Mouse (Mus musculus) E14TG2a.4 (cell line): ENCODE data around the gene Antxr1.

Experiments used
- H3K27me3 ChIP-seq: 2 replicates; pipeline ENCODE4 v1.6.1; 2014; ENCODE audit warnings: low read length, control low read depth; ENCODE audit not compliant: insufficient read depth
- H3K36me3 ChIP-seq: 2 replicates; pipeline ENCODE4 v1.6.1; 2014; ENCODE audit warnings: low read length, control low read depth; ENCODE audit not compliant: insufficient read depth
- H3K4me1 ChIP-seq: replicated peaks from 2 replicates; pipeline ENCODE4 v1.6.1; 2014; ENCODE audit warnings: low read depth, low read length, control low read depth
- H3K4me3 ChIP-seq: replicated peaks from 2 replicates; pipeline ENCODE4 v1.5.1; 2014; ENCODE audit warnings: mild to moderate bottlenecking, low read length
- H3K9me3 ChIP-seq: 2 replicates; pipeline ENCODE4 v1.6.1; 2014; ENCODE audit warnings: low read length, control low read depth
- CTCF ChIP-seq: conservative IDR thresholded peaks from 2 replicates; pipeline ENCODE4 v1.5.1; 2014; ENCODE audit warnings: low read length
- NANOG ChIP-seq: IDR thresholded peaks from 2 replicates; pipeline ENCODE4 v1.6.1; 2014; ENCODE audit warnings: borderline replicate concordance, low read length, mixed read lengths
- POU5F1 ChIP-seq: IDR thresholded peaks from 2 replicates; pipeline ENCODE4 v1.6.1; 2014; ENCODE audit warnings: low read length, borderline replicate concordance

The Antxr1 gene

GRCm38 (mm10) chr6:87335091-87335934 lies at the start of gene Antxr1:
Antxr1 (minus strand) TSS chr6:87335821.
- no peaks in the 10 kb centered on the region for H3K36me3 ChIP-seq
- peaks cover 9% of the 10 kb centered on the region for H3K4me1 ChIP-seq
- peak within 1 kb of the TSS; percentile 83 for H3K4me3 ChIP-seq
- no peak for TF ChIP-seq NANOG
- TF ChIP-seq CTCF, result peak; percentile 42
- no peaks in the 10 kb centered on the region for H3K9me3 ChIP-seq
- H3K27me3 ChIP-seq, result peaks cover 36% of the 10 kb centered on the region

- H3K9me3 ChIP-seq, result no peaks in the 10 kb centered on the region
- peaks cover 11% of the 10 kb centered on the region; the same call in 1 of the 2 replicates for H3K4me1 ChIP-seq
- peak overlapping the region; percentile 74; the same call in 1 of the 2 replicates for H3K4me3 ChIP-seq
- TF ChIP-seq POU5F1 (no peak), CTCF (no peak), NANOG (no peak)
- H3K36me3 ChIP-seq, result no peaks in the 10 kb centered on the region
- H3K27me3 ChIP-seq, result peaks cover 29% of the 10 kb centered on the region
Observed at GRCm38 (mm10) chr6:87384761-87385160, 49.1 kb upstream of the Antxr1 start.

- Histone ChIP-seq H3K4me3 (peak overlapping the region; percentile 74), H3K36me3 (no peaks in the 10 kb centered on the region), H3K27me3 (peaks cover 29% of the 10 kb centered on the region), H3K4me1 (peaks cover 11% of the 10 kb centered on the region; the same call in 1 of the 2 replicates), H3K9me3 (no peaks in the 10 kb centered on the region)
- TF ChIP-seq NANOG (no peak), CTCF (peak; percentile 52), POU5F1 (no peak)
Observed at GRCm38 (mm10) chr6:87383926-87384691, 48.5 kb upstream of the Antxr1 start.

GRCm38 (mm10) chr6:87373057-87373456 lies 37.4 kb upstream of the Antxr1 start, which contains the start of gene Gkn2:
Gkn2 (plus strand) TSS chr6:87373357.
- Histone ChIP-seq H3K4me3 (no peak within 1 kb of the TSS), H3K36me3 (no peaks in the 10 kb centered on the region), H3K9me3 (no peaks in the 10 kb centered on the region), H3K27me3 (peaks cover under 1% of the 10 kb centered on the region; the same call in 1 of the 2 replicates), H3K4me1 (no peaks in the 10 kb centered on the region)
- TF ChIP-seq CTCF (no peak), POU5F1 (no peak), NANOG (no peak)

- no peak for TF ChIP-seq CTCF
- TF ChIP-seq POU5F1, result no peak
- TF ChIP-seq NANOG, result no peak
- no peaks in the 10 kb centered on the region for H3K27me3 ChIP-seq
- no peaks in the 10 kb centered on the region for H3K36me3 ChIP-seq
Observed at GRCm38 (mm10) chr6:87369223-87369622, 33.6 kb upstream of the Antxr1 start.

GRCm38 (mm10) chr6:87354441-87354840 lies 18.8 kb upstream of the Antxr1 start:
- no peaks in the 10 kb centered on the region for H3K27me3 ChIP-seq
- no peaks in the 10 kb centered on the region for H3K9me3 ChIP-seq
- no peaks in the 10 kb centered on the region for H3K4me1 ChIP-seq
- no peaks in the 10 kb centered on the region for H3K36me3 ChIP-seq
- H3K4me3 ChIP-seq, result no peak overlapping the region
- TF ChIP-seq POU5F1, result no peak
- TF ChIP-seq CTCF, result no peak
- no peak for TF ChIP-seq NANOG

More at GRCm38 (mm10) chr6:87369223-87369622, 33.6 kb upstream of the Antxr1 start:
- Histone ChIP-seq H3K4me3 (no peak overlapping the region), H3K4me1 (no peaks in the 10 kb centered on the region), H3K9me3 (no peaks in the 10 kb centered on the region)

- Histone ChIP-seq H3K9me3 (no peaks in the 10 kb centered on the region), H3K27me3 (0 out of 2 replicates have a peak, but pooled peaks cover 2% of the 10 kb centered on the region), H3K4me1 (no peaks in the 10 kb centered on the region), H3K36me3 (no peaks in the 10 kb centered on the region), H3K4me3 (no peak within 1 kb of the TSS)
- TF ChIP-seq NANOG, result no peak
- TF ChIP-seq POU5F1, result no peak
- no peak for TF ChIP-seq CTCF
Observed at GRCm38 (mm10) chr6:87350829-87351228, 15.2 kb upstream of the Antxr1 start, which contains the start of gene Gkn1. Gkn1 (minus strand) TSS chr6:87350942.

GRCm38 (mm10) chr6:87335935-87336295 lies 294 bp upstream of the Antxr1 start:
- no peaks in the 10 kb centered on the region for H3K36me3 ChIP-seq
- no peak overlapping the region for H3K4me3 ChIP-seq
- H3K27me3 ChIP-seq, result peaks cover 36% of the 10 kb centered on the region
- peaks cover 9% of the 10 kb centered on the region for H3K4me1 ChIP-seq
- no peaks in the 10 kb centered on the region for H3K9me3 ChIP-seq
- TF ChIP-seq POU5F1 (no peak), NANOG (no peak), CTCF (no peak)
